Mouse (Mus musculus): ENCODE measurements around the gene Mylk3.

Mylk3 gene

DNA sequence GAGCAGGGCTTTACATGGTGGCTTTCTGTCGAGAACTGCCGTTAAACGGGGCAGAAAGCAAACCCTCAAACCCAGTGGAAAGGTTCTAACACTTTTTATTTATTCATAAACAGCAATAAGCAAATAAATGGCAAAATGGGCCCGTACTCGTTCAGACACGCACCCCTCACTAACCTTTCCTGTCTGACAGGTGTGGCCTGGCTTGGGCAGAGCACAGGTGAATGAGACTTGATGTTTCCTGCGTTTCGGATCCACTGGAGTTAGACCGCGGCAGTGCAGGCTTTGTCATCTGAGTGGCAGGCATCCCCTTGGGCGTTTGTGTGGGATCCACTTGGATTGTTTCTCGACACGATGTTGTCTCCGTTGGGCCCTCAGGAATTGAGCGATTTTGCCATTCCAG, 64.2 kb downstream of the Mylk3 start:
- DNase-seq (ENCODE audit: extremely low spot score) = no peak

DNA sequence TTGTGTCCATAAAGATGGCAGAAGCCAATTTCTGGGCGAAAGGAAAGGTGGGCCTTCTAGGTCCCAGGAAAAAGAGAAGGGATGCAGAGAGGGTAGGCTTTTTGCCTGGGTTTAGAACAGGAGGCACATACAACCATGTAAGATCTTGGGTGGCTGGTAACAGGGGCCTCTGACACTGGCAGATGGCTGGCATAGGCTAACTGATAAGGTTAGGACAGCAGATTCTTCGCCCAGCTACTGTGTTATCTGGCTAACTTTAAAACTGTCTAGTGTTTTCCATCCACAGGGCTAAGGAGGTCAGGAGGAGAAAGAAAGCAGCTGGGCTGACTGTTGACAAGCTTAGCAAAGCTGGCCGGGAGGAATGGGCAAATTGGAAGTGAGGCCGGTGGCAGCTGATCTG, 67.6 kb downstream of the Mylk3 start:
- no peak for DNase-seq (ENCODE audit: extremely low spot score)

GRCm38 (mm10) chr8:85313036-85313435, 73.1 kb downstream of the Mylk3 start:
- no peak for DNase-seq (ENCODE audit: extremely low spot score)

GRCm38 (mm10) chr8:85311743-85312142, 74.4 kb downstream of the Mylk3 start:
- DNase-seq (ENCODE audit: extremely low spot score) = peak; percentile 12

- no peak for DNase-seq (ENCODE audit: extremely low spot score)
Observed at GRCm38 (mm10) chr8:85308564-85308963, 77.6 kb downstream of the Mylk3 start.

DNA sequence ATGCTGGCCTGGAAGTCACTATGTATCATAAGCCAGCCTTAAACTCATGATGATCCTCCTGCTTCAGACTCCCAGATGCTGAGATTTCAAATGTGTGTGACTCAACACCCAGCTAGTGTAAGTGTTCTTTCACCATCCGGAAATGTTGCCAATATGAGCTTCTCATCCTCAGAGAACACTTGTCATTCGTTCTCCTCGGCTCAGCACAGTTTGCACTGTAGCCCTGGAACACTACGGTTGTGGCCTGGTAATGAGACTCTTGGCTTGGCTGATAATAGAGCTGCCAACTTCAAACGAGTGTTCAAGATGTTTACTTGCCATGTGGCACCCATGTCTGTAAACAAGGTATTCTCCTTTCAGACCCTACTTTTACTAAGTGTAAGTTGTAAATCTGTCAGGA, 82.6 kb downstream of the Mylk3 start:
- DNase-seq (ENCODE audit: extremely low spot score) = no peak

GRCm38 (mm10) chr8:85302931-85303330, 83.2 kb downstream of the Mylk3 start:
- no peak for DNase-seq (ENCODE audit: extremely low spot score)

DNA sequence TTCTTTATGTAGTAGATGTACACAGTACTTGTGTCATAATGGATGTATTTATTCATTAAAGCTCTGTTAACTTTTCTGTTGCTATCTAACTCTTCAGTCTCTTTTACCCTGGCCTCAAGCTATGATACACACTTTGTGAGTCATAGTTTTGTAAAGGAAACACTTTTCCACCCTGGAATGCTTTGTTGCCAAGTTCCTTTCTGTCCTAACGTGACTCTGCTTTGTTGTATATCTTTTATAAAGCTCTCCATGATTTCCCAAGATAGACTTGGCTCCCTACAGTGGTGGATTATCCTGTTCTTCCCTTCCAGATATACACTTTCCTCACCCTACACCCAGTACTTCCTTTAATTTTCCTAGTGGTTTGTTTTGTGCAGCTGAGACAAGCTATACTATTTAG, 84.2 kb downstream of the Mylk3 start:
- DNase-seq (ENCODE audit: extremely low spot score) = no peak

DNA sequence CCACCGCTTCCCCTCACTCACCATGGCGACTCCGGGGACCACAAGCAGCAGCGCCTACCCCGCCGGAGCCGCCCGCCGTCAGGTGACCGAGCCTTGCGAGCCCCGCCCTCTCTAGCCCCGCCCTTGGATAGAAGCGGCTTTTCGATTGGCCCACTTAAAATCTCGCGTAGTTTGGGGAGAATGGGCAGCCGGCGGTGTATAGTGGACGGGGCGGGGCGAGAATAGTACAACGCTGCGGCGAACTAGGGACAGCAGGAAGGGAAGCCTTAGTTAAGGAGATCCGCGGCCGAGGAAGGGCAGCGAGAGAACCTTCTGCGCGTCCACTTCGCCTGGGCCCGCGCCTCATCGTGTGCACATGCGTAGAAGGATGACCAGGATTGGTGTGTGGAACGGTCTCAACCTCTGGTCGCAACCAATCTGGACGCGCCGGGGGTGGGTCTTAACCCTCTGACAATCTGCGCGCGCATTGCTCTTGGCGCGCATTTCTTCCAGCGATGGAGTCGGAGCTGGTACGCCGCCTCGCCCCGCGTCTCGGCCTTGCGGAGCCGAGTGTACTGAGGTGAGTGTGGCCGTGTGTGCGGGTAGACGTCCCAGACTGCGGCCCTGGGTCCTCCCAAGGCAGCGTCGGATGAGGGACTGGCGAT, 86.6 kb downstream of the Mylk3 start, which contains the start of the genes Orc6 and Vps35:
Gene Orc6 (plus strand): TSS at position 199 of the 644 bp plus-strand sequence.
Gene Vps35 (minus strand): TSS at position 369 of the 644 bp plus-strand sequence.
- DNase-seq (ENCODE audit: extremely low spot score) = peak; percentile 97

DNA sequence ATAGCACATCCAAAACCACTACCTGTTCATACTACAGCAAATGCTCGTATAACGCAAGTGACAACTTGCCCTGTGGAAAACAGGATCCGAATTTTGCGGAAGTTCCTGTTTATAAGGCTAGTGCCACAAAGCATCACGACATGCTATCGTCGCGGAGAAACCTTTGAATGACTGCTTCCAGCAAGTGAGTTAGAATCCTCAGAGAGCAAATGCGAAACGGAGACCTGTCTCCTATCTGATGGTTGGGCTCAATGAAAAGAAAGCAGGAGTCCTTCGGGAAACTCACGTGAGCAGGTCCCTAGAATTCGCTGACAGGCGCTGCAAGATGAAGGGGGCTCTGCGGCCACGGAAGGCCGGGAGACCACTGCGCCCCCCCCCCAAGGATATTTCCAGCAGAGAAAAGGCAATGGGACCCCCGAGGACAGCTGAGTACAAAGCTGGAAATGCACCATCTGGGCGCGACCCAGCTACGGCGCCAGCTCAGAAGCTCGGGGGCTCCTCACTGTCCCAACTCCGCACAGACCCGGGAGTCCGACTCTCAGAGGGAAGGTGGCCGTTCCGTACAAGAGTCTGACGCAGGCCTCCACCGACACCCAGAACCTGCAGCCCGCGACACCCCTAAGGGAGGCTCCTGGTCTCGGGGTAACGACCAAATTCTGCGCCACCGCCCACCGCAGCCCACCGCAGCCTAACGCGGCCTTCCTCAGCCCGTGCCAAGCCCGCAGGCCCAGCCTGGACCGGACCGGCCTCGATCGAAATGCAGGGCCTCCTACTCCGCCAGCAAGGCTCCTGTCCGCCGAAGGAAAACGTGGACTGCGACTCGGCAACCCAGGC, 87.3 kb downstream of the Mylk3 start:
- no peak for DNase-seq (ENCODE audit: extremely low spot score)

- no peak for DNase-seq (ENCODE audit: extremely low spot score)
Observed at GRCm38 (mm10) chr8:85286846-85287245, 99.3 kb downstream of the Mylk3 start.
